ENCODE assay signal across 22 mouse cellular contexts in genomic region chr14:103392391-103392790, GRCm38 (mm10).
"Had no signal": no experiment of that assay in that cellular context is flagged by ENCODE, and none has a peak within 500 bp of the region (broad histone marks: within the 10 kb centered on the region; RNA-seq: fewer than 3 reads in every experiment).

No protein-coding gene starts in this region.

- H3K27ac ChIP-seq: heart, embryonic 10.5 days; hindbrain, embryonic 13.5 days; hindbrain, embryonic 15.5 days; hindbrain, postnatal 0 days; left cerebral cortex, adult 2 months; limb, embryonic 10.5 days; limb, embryonic 12.5 days had no signal

- DNase-seq: gastrocnemius, postnatal 14 days; gastrocnemius, postnatal 36 days; heart, adult 18-20 months; heart, postnatal 10 days; heart, postnatal 4 days; kidney, adult 11 months; kidney, adult 8-10 months; kidney, postnatal 10 days; kidney, postnatal 25 days; kidney, postnatal 4 days; liver had no signal

- H3K4me1 ChIP-seq: heart, embryonic 10.5 days; heart, embryonic 12.5 days; hindbrain, embryonic 13.5 days; hindbrain, embryonic 15.5 days; limb, embryonic 10.5 days; limb, embryonic 12.5 days had no signal

- H3K4me3 ChIP-seq: heart, embryonic 10.5 days; heart, embryonic 12.5 days; hindbrain, embryonic 13.5 days; hindbrain, embryonic 15.5 days; layer of hippocampus, adult 2 months; left cerebral cortex, adult 2 months; limb, embryonic 10.5 days; limb, embryonic 12.5 days had no signal

- H3K36me3 ChIP-seq: heart, embryonic 10.5 days; heart, embryonic 12.5 days; hindbrain, embryonic 13.5 days; hindbrain, embryonic 15.5 days; limb, embryonic 10.5 days; limb, embryonic 12.5 days had no signal

- ATAC-seq: hindbrain, postnatal 0 days; intestine, embryonic 16.5 days had no signal

- H3K9me3 ChIP-seq: heart, embryonic 10.5 days; heart, embryonic 12.5 days; hindbrain, embryonic 13.5 days; hindbrain, embryonic 15.5 days; limb, embryonic 10.5 days; limb, embryonic 12.5 days had no signal

- H3K9ac ChIP-seq: heart, embryonic 12.5 days; hindbrain, embryonic 13.5 days; hindbrain, embryonic 15.5 days; limb, embryonic 12.5 days had no signal

- H3K27me3 ChIP-seq: heart, embryonic 12.5 days; hindbrain, embryonic 13.5 days; hindbrain, embryonic 15.5 days; limb, embryonic 12.5 days had no signal

- H3K4me2 ChIP-seq: heart, embryonic 12.5 days; hindbrain, embryonic 13.5 days; hindbrain, embryonic 15.5 days; limb, embryonic 12.5 days; liver, embryonic 11.5 days had no signal
